Mouse (Mus musculus): ENCODE results near the gene Paqr3. TPM values are rescaled to one million over a fixed set of nuclear protein-coding genes. Genes with fewer than 3 reads are reported as not detected.
A peak's percentile ranks its signal among the peaks of the same experiment; 100 is the strongest.

Gene Paqr3
- 1.1 TPM in 2 replicates for polyA plus RNA-seq (2012; rRNA removed)

- DNase-seq (ENCODE audit: low read depth, low spot score), result peak; percentile 45
- WGBS, result 1% methylated on average over 62 of the region's 62 CpGs
These were observed at the start of gene Paqr3 for GRCm38 (mm10) chr5:97111207-97111910. Gene Paqr3, minus strand, starts transcription at chr5:97111596.

- 24% methylated on average over 1 of the region's 1 CpGs for WGBS
- no peak for DNase-seq (ENCODE audit: low read depth, low spot score)
These were observed 43.3 kb upstream of the Paqr3 start for GRCm38 (mm10) chr5:97154688-97155087.

GRCm38 (mm10) chr5:97135331-97135730 is 23.9 kb upstream of the Paqr3 start:
- 72% methylated on average over 2 of the region's 2 CpGs for WGBS

GRCm38 (mm10) chr5:97129589-97129988 is 18.2 kb upstream of the Paqr3 start:
- WGBS, result 98% methylated on average over 2 of the region's 2 CpGs

More at GRCm38 (mm10) chr5:97135331-97135730, 23.9 kb upstream of the Paqr3 start:
- no peak for DNase-seq (ENCODE audit: low read depth, low spot score)

GRCm38 (mm10) chr5:97128242-97129226 is 17.1 kb upstream of the Paqr3 start:
- DNase-seq (ENCODE audit: low read depth, low spot score), result no peak

More at GRCm38 (mm10) chr5:97129589-97129988, 18.2 kb upstream of the Paqr3 start:
- no peak for DNase-seq (ENCODE audit: low read depth, low spot score)

GRCm38 (mm10) chr5:97127284-97127683 is 15.9 kb upstream of the Paqr3 start:
- DNase-seq (ENCODE audit: low read depth, low spot score), result no peak
- WGBS, result 71% methylated on average over 6 of the region's 6 CpGs

More at GRCm38 (mm10) chr5:97128242-97129226, 17.1 kb upstream of the Paqr3 start:
- WGBS, result 45% methylated on average over 21 of the region's 21 CpGs

- 23% methylated on average over 4 of the region's 4 CpGs for WGBS
- no peak for DNase-seq (ENCODE audit: low read depth, low spot score)
These were observed 14.6 kb upstream of the Paqr3 start for GRCm38 (mm10) chr5:97126005-97126404.

GRCm38 (mm10) chr5:97125459-97125970 is 14.1 kb upstream of the Paqr3 start:
- no peak for DNase-seq (ENCODE audit: low read depth, low spot score)
- WGBS, result 61% methylated on average over 10 of the region's 10 CpGs

- WGBS, result 77% methylated on average over 12 of the region's 12 CpGs
- DNase-seq (ENCODE audit: low read depth, low spot score), result no peak
These were observed 13.6 kb upstream of the Paqr3 start for GRCm38 (mm10) chr5:97124977-97125376.

GRCm38 (mm10) chr5:97110697-97111096 is 699 bp downstream of the Paqr3 start:
- DNase-seq (ENCODE audit: low read depth, low spot score), result no peak
- 25% methylated on average over 5 of the region's 5 CpGs for WGBS

GRCm38 (mm10) chr5:97110133-97110532 is 1.3 kb downstream of the Paqr3 start:
- 62% methylated on average over 2 of the region's 2 CpGs for WGBS
- DNase-seq (ENCODE audit: low read depth, low spot score), result no peak

- WGBS, result 74% methylated on average over 5 of the region's 5 CpGs
- DNase-seq (ENCODE audit: low read depth, low spot score), result no peak
These were observed 3.1 kb downstream of the Paqr3 start for GRCm38 (mm10) chr5:97108333-97108732.

GRCm38 (mm10) chr5:97099954-97100353 is 11.4 kb downstream of the Paqr3 start:
- no peak for DNase-seq (ENCODE audit: low read depth, low spot score)
- 79% methylated on average over 8 of the region's 8 CpGs for WGBS

- 76% methylated on average over 9 of the region's 9 CpGs for WGBS
- no peak for DNase-seq (ENCODE audit: low read depth, low spot score)
These were observed 13.8 kb downstream of the Paqr3 start for GRCm38 (mm10) chr5:97097631-97098041.

- no peak for DNase-seq (ENCODE audit: low read depth, low spot score)
- WGBS, result 56% methylated on average over 13 of the region's 13 CpGs
These were observed 16.1 kb downstream of the Paqr3 start for GRCm38 (mm10) chr5:97095335-97095734.

- DNase-seq (ENCODE audit: low read depth, low spot score), result no peak
- WGBS, result 78% methylated on average over 8 of the region's 8 CpGs
These were observed 18.4 kb downstream of the Paqr3 start for GRCm38 (mm10) chr5:97092970-97093369.

GRCm38 (mm10) chr5:97090034-97090784 is 21.2 kb downstream of the Paqr3 start:
- WGBS, result 70% methylated on average over 6 of the region's 6 CpGs
- DNase-seq (ENCODE audit: low read depth, low spot score), result no peak

GRCm38 (mm10) chr5:97089426-97089825 is 22.0 kb downstream of the Paqr3 start:
- 87% methylated on average over 3 of the region's 3 CpGs for WGBS
- DNase-seq (ENCODE audit: low read depth, low spot score), result no peak

GRCm38 (mm10) chr5:97088231-97088630 is 23.2 kb downstream of the Paqr3 start:
- no peak for DNase-seq (ENCODE audit: low read depth, low spot score)
- 86% methylated on average over 6 of the region's 6 CpGs for WGBS

Measured in large intestine, adult 2 months (tissue).